Mouse (Mus musculus): ENCODE measurements around the gene Rnf157. TPM values are rescaled to one million over a fixed set of nuclear protein-coding genes. Genes with fewer than 3 reads are reported as not detected.

The Rnf157 gene
- total RNA-seq, 1 experiment = 3.7 TPM

DNA sequence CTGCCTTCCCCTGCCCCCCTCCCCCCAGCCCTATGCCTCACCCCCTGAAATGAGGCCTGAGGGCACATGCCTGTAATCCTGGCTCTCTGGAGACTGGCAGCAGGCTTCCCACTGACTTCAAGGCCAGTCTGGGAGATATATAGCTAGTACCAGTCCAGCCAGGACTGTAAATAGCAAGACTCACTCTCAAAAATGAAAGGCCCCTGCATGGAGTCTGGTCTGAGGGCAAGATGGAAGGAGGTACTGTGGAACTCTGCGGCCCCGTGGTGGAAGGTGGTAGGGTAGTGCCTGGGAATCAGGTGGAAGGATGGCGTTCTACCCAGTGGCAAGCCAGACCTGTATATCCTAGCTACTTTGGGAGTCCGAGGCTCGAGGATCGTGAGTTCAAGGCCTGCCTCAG is 31.1 kb upstream of the Rnf157 start:
- DNase-seq (ENCODE audit: low read depth, low spot score) = no peak
- TF ChIP-seq CHD2 (IDR thresholded peaks at IDR 0.05; ENCODE audit: low read depth, low read length) (no peak), ZC3H11A (IDR thresholded peaks at IDR 0.05; ENCODE audit: borderline replicate concordance, low read depth, low read length) (no peak), ZNF384 (IDR thresholded peaks at IDR 0.05; ENCODE audit: low read depth, low read length) (no peak), HCFC1 (IDR thresholded peaks at IDR 0.05; ENCODE audit: borderline replicate concordance, insufficient read depth, low read length) (no peak), MAFK (IDR thresholded peaks at IDR 0.05; ENCODE audit: insufficient read depth, low read depth, low read length) (no peak)
- no peaks in the 10 kb centered on the region for H3K9me3 ChIP-seq (ENCODE audit: control insufficient read depth, insufficient read depth, low read depth, low read length)
- no peak overlapping the region for H3K9ac ChIP-seq (ENCODE audit: insufficient read depth, low read depth, low read length, poor library complexity, severe bottlenecking)
- peaks cover 0 to 50% of the 10 kb centered on the region in 2 experiments; a peak in 2 of 4 replicates for H3K4me1 ChIP-seq (ENCODE audit: control insufficient read depth in 2 of 2, insufficient read depth in 2 of 2, low read length in 2 of 2, poor library complexity in 1 of 2)
- H3K27ac ChIP-seq (ENCODE audit: insufficient read depth, low read depth, low read length, poor library complexity, severe bottlenecking) = no peak overlapping the region
- no peak overlapping the region for H3K4me3 ChIP-seq (ENCODE audit: insufficient read depth in 1 of 2, low read depth in 1 of 2, low read length in 2 of 2, poor library complexity in 1 of 2, severe bottlenecking in 1 of 2)
- in situ Hi-C loops (cut with MboI; ENCODE audit: low sequenced_read_pairs in 2 of 2, unreplicated experiment in 2 of 2) = loop anchor here in 1 of 2 experiments (10.0 kb wide), 1 partner anchor 129 kb away; no protein-coding TSS in a partner anchor
- peaks cover 9% of the 10 kb centered on the region; the same call in 1 of the 2 replicates for H3K36me3 ChIP-seq (ENCODE audit: control insufficient read depth, insufficient read depth, low read length, poor library complexity, severe bottlenecking)

DNA sequence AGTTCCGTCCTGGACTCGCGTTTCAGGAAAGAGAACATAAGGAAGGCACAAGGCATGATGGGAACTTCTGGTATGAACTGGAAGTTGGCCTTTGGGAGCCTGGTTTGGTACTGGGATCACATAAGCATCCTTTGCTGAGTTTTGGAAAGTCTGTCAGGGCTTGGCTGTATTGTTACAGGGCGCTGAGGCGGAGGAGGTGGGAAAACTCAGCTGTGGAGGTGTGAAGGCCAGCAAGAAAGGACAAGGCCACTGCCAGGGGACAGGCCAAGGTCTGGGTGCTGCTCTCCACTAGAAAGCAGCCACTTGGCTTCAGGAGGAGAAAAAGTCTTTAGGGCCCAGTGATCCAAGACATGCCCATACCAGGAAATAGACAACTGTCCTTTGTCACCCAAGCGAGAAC is 30.5 kb upstream of the Rnf157 start:
- no peak overlapping the region for H3K27ac ChIP-seq (ENCODE audit: insufficient read depth, low read depth, low read length, poor library complexity, severe bottlenecking)
- no peak overlapping the region for H3K9ac ChIP-seq (ENCODE audit: insufficient read depth, low read depth, low read length, poor library complexity, severe bottlenecking)
- H3K4me3 ChIP-seq (ENCODE audit: insufficient read depth in 1 of 2, low read depth in 1 of 2, low read length in 2 of 2, poor library complexity in 1 of 2, severe bottlenecking in 1 of 2) = no peak overlapping the region
- peaks cover 0 to 50% of the 10 kb centered on the region in 2 experiments; a peak in 2 of 4 replicates for H3K4me1 ChIP-seq (ENCODE audit: control insufficient read depth in 2 of 2, insufficient read depth in 2 of 2, low read length in 2 of 2, poor library complexity in 1 of 2)
- no peak for DNase-seq (ENCODE audit: low read depth, low spot score)
- in situ Hi-C loops (cut with MboI; ENCODE audit: low sequenced_read_pairs in 2 of 2, unreplicated experiment in 2 of 2) = loop anchor here in 1 of 2 experiments (10.0 kb wide), 1 partner anchor 129 kb away; no protein-coding TSS in a partner anchor
- TF ChIP-seq ZNF384 (IDR thresholded peaks at IDR 0.05; ENCODE audit: low read depth, low read length) (no peak), MAFK (IDR thresholded peaks at IDR 0.05; ENCODE audit: insufficient read depth, low read depth, low read length) (no peak), CHD2 (IDR thresholded peaks at IDR 0.05; ENCODE audit: low read depth, low read length) (no peak), ZC3H11A (IDR thresholded peaks at IDR 0.05; ENCODE audit: borderline replicate concordance, low read depth, low read length) (no peak), HCFC1 (IDR thresholded peaks at IDR 0.05; ENCODE audit: borderline replicate concordance, insufficient read depth, low read length) (no peak)
- no peaks in the 10 kb centered on the region for H3K9me3 ChIP-seq (ENCODE audit: control insufficient read depth, insufficient read depth, low read depth, low read length)
- H3K36me3 ChIP-seq (ENCODE audit: control insufficient read depth, insufficient read depth, low read length, poor library complexity, severe bottlenecking) = peaks cover 10% of the 10 kb centered on the region; the same call in 1 of the 2 replicates

DNA sequence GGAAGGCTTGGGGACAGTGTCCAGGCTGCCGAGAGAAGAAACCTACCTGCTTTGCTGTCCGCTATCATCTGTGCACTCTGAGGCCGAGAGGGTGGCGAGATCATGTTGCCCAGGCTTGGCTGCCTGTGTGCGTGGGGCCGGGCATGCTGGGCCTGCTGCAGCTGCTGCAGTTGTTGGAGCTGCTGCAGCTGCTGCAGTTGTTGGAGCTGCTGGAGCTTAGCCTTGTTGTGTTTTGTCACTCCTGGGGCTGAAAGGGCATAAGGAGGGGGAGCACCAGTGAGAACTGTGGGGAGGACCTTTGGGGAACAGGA is 30.0 kb upstream of the Rnf157 start:
- H3K4me3 ChIP-seq (ENCODE audit: insufficient read depth in 1 of 2, low read depth in 1 of 2, low read length in 2 of 2, poor library complexity in 1 of 2, severe bottlenecking in 1 of 2) = no peak overlapping the region
- TF ChIP-seq HCFC1 (IDR thresholded peaks at IDR 0.05; ENCODE audit: borderline replicate concordance, insufficient read depth, low read length) = no peak
- TF ChIP-seq ZNF384 (IDR thresholded peaks at IDR 0.05; ENCODE audit: low read depth, low read length) = no peak
- no peak for TF ChIP-seq MAFK (IDR thresholded peaks at IDR 0.05; ENCODE audit: insufficient read depth, low read depth, low read length)
- TF ChIP-seq CHD2 (IDR thresholded peaks at IDR 0.05; ENCODE audit: low read depth, low read length) = no peak
- no peak for TF ChIP-seq ZC3H11A (IDR thresholded peaks at IDR 0.05; ENCODE audit: borderline replicate concordance, low read depth, low read length)
- in situ Hi-C loops (cut with MboI; ENCODE audit: low sequenced_read_pairs in 2 of 2, unreplicated experiment in 2 of 2) = loop anchor here in 1 of 2 experiments (10.0 kb wide), 1 partner anchor 128 kb away; no protein-coding TSS in a partner anchor
- no peaks in the 10 kb centered on the region for H3K9me3 ChIP-seq (ENCODE audit: control insufficient read depth, insufficient read depth, low read depth, low read length)
- no peak for DNase-seq (ENCODE audit: low read depth, low spot score)
- no peak overlapping the region for H3K9ac ChIP-seq (ENCODE audit: insufficient read depth, low read depth, low read length, poor library complexity, severe bottlenecking)
- peaks cover 0 to 50% of the 10 kb centered on the region in 2 experiments; a peak in 2 of 4 replicates for H3K4me1 ChIP-seq (ENCODE audit: control insufficient read depth in 2 of 2, insufficient read depth in 2 of 2, low read length in 2 of 2, poor library complexity in 1 of 2)
- no peak overlapping the region for H3K27ac ChIP-seq (ENCODE audit: insufficient read depth, low read depth, low read length, poor library complexity, severe bottlenecking)
- H3K36me3 ChIP-seq (ENCODE audit: control insufficient read depth, insufficient read depth, low read length, poor library complexity, severe bottlenecking) = peaks cover 10% of the 10 kb centered on the region

DNA sequence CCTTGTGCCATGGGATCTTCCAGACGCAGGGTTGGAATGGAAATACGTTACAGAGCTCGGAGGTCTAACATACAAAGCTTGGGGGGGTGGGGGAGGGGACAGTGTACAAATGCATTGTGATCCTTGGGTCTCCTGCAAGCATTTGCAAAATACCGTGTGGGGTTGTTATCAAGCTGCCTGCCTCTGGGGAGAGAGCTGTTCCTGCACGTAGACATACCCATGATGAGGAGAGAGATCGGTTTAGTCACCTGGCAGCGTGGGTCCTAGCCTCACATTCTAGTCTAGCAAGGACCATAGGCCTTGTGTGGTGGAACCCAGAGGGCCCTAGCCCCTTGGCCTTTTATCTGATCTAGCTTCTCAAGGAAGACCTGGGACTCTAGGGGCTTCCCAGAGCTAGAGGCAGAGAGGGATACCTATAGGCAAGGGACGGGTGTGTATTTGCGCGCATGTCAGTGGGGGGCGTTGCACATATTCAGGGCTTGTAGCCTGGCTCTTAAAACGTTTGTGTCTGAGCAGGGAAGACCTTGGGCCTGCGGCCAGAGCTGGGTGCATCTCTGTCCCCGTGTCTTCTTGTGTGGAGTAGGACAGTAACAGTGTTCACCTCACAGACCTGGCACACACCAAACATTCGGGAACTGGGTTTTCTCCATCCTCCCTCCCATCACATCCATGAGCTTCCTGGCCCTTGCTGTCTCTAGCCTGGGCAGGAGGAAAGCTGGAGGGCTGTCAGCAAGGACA is 29.5 kb upstream of the Rnf157 start:
- no peaks in the 10 kb centered on the region for H3K9me3 ChIP-seq (ENCODE audit: control insufficient read depth, insufficient read depth, low read depth, low read length)
- peaks cover 0 to 55% of the 10 kb centered on the region in 2 experiments; a peak in 3 of 4 replicates for H3K4me1 ChIP-seq (ENCODE audit: control insufficient read depth in 2 of 2, insufficient read depth in 2 of 2, low read length in 2 of 2, poor library complexity in 1 of 2)
- no peak overlapping the region for H3K27ac ChIP-seq (ENCODE audit: insufficient read depth, low read depth, low read length, poor library complexity, severe bottlenecking)
- H3K36me3 ChIP-seq (ENCODE audit: control insufficient read depth, insufficient read depth, low read length, poor library complexity, severe bottlenecking) = peaks cover 15% of the 10 kb centered on the region
- TF ChIP-seq HCFC1 (IDR thresholded peaks at IDR 0.05; ENCODE audit: borderline replicate concordance, insufficient read depth, low read length) = no peak
- TF ChIP-seq CHD2 (IDR thresholded peaks at IDR 0.05; ENCODE audit: low read depth, low read length) = no peak
- no peak for TF ChIP-seq ZNF384 (IDR thresholded peaks at IDR 0.05; ENCODE audit: low read depth, low read length)
- no peak for TF ChIP-seq ZC3H11A (IDR thresholded peaks at IDR 0.05; ENCODE audit: borderline replicate concordance, low read depth, low read length)
- no peak for TF ChIP-seq MAFK (IDR thresholded peaks at IDR 0.05; ENCODE audit: insufficient read depth, low read depth, low read length)
- in situ Hi-C loops (cut with MboI; ENCODE audit: low sequenced_read_pairs in 2 of 2, unreplicated experiment in 2 of 2) = loop anchor here in 1 of 2 experiments (10.0 kb wide), 1 partner anchor 127 kb away; no protein-coding TSS in a partner anchor
- H3K4me3 ChIP-seq (ENCODE audit: insufficient read depth in 1 of 2, low read depth in 1 of 2, low read length in 2 of 2, poor library complexity in 1 of 2, severe bottlenecking in 1 of 2) = no peak overlapping the region
- no peak for DNase-seq (ENCODE audit: low read depth, low spot score)
- H3K9ac ChIP-seq (ENCODE audit: insufficient read depth, low read depth, low read length, poor library complexity, severe bottlenecking) = no peak overlapping the region

Data from ES-E14 (cell line).